Mouse (Mus musculus) stomach, postnatal 0 days (tissue): ENCODE measurements at regions not wholly inside any gene's neighbourhood (a gene's known extent, or its start where the extent isn't known, plus 50 kb on each side); places are given as distances from the start of the nearest gene placed in this dataset.

Source experiments
- CTCF ChIP-seq: IDR thresholded peaks from 2 replicates; pipeline ENCODE4 v1.5.1; 2016; ENCODE audit warnings: antibody characterized with exemption, low read depth, mild to moderate bottlenecking, moderate library complexity
- EP300 ChIP-seq: optimal IDR thresholded peaks from 2 replicates; pipeline ENCODE3; 2016; ENCODE audit warnings: antibody characterized with exemption

- TF ChIP-seq CTCF: no peak
- no peak for TF ChIP-seq EP300
These were observed 125.2 kb downstream of the 4930564D02Rik start for GRCm38 (mm10) chr3:105191830-105192229.
